In the genomic region with DNA sequence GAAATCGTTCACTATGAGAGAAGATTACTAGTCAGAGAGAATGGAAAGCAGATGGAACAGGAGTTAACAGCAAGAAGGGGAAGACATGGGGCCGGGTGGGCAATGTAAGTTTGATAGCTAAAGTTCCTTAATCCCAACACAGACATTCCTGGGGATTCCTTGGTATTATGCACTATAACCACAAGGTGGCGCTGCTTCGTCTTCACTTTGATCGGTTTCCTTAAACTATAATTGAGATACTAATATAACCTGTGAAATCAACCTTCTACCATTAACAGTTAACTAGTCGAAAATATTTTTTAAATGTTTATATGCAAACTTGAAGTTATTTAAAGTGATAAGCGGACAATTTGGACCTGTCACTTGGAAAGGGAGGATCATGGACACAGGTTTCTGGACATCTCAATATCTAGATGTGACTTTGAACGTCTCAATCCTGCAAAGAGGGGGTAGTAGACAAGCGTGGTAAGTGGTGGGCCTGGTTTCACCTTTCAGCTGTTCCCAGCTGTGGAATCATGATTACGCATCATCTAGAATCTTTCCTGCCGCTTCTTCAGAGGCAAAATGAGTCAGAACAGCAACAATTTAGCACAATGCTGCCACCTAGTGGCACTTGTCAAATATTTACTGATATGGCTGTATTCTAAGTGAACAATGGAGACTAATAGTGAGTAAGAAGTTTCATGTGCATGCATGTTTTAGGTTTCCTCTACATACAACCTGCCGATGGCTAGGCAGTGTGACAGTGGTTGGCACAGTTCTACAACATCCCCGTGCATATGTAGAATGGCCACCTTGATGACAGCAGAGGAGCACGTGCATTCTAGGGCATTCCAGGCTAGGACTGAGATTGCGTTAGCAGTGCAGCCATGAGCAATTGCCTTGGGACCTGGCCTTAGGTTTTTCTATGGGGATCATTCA, we compare ENCODE assay signal across 8 mouse cellular contexts. TPM values are rescaled to one million over a fixed set of nuclear protein-coding genes. Genes with fewer than 3 reads are reported as not detected.
A peak's percentile ranks its signal among the peaks of the same experiment; 100 is the strongest.
DNase-seq lines count a peak whose midpoint lies in the region; ATAC-seq and TF ChIP-seq lines count a peak whose summit lies in the region.

No protein-coding gene starts in this region.

- ATAC-seq in forebrain, embryonic 15.5 days (replicated peaks): peak; percentile 87
- peak; percentile 95 for ATAC-seq in neural tube, embryonic 15.5 days (ENCODE audit: low FRiP score)

- no peaks in the 10 kb centered on the region for H3K79me2 ChIP-seq in MEL (ENCODE audit: control insufficient read depth, insufficient read depth, low read length, poor library complexity)

- no peak overlapping the region for H3K4me3 ChIP-seq in MEL (ENCODE audit: control insufficient read depth in 1 of 2, insufficient read depth in 1 of 2, low read depth in 2 of 2, low read length in 2 of 2)
- peak overlapping the region; percentile 32 for H3K4me3 ChIP-seq in forebrain, embryonic 15.5 days
- H3K4me3 ChIP-seq in layer of hippocampus, adult 2 months: peak overlapping the region; percentile 64
- H3K4me3 ChIP-seq in lung, adult 2 months (replicated peaks; ENCODE audit: extremely low read depth, low read depth, low read length): peak overlapping the region; percentile 34
- H3K4me3 ChIP-seq in neural tube, embryonic 15.5 days (replicated peaks): peak overlapping the region; percentile 40

- H3K9ac ChIP-seq in MEL (ENCODE audit: control insufficient read depth, low read depth, low read length, poor library complexity, severe bottlenecking): no peak overlapping the region
- H3K9ac ChIP-seq in forebrain, embryonic 15.5 days (replicated peaks): peak overlapping the region; percentile 34; the same call in 1 of the 2 replicates
- peak overlapping the region; percentile 53; the same call in 1 of the 2 replicates for H3K9ac ChIP-seq in neural tube, embryonic 15.5 days (replicated peaks)

- no peaks in the 10 kb centered on the region for H3K36me3 ChIP-seq in MEL (ENCODE audit: control insufficient read depth in 1 of 2, insufficient read depth in 2 of 2, low read length in 2 of 2)
- no peaks in the 10 kb centered on the region for H3K36me3 ChIP-seq in forebrain, embryonic 15.5 days
- H3K36me3 ChIP-seq in neural tube, embryonic 15.5 days: no peaks in the 10 kb centered on the region

- H3K27ac ChIP-seq in MEL (ENCODE audit: control insufficient read depth, low read depth, low read length): no peak overlapping the region
- H3K27ac ChIP-seq in forebrain, embryonic 15.5 days (replicated peaks): no peak overlapping the region
- H3K27ac ChIP-seq in layer of hippocampus, adult 2 months: peak overlapping the region; percentile 74
- H3K27ac ChIP-seq in neural tube, embryonic 15.5 days (replicated peaks): no peak overlapping the region; the same call in 1 of the 2 replicates

- WGBS in forebrain, embryonic 15.5 days: 17% methylated on average over 15 of the region's 15 CpGs
- 14% methylated on average over 15 of the region's 15 CpGs for WGBS in lung, adult 2 months
- 18% methylated on average over 15 of the region's 15 CpGs for WGBS in neural tube, embryonic 15.5 days

- TF ChIP-seq EP300 in MEL (IDR thresholded peaks at IDR 0.05; ENCODE audit: low read depth in 1 of 2, low read length in 2 of 2): no peak

- no peak for TF ChIP-seq POLR2A in MEL (IDR thresholded peaks at IDR 0.05; ENCODE audit: control insufficient read depth in 1 of 2, insufficient read depth in 1 of 2, low read depth in 1 of 2, low read length in 2 of 2, poor library complexity in 1 of 2)
- no peak for TF ChIP-seq POLR2A in lung, adult 2 months (IDR thresholded peaks at IDR 0.05; ENCODE audit: borderline replicate concordance, extremely low read depth, low read depth, low read length)

- peak; percentile 83 for DNase-seq in MEL (ENCODE audit: low read depth, low spot score)
- DNase-seq in cerebellum, adult 11-12 months: peak; percentile 68
- peak; percentile 75 for DNase-seq in heart, postnatal 4 days
- peak; percentile 77 to 80 for DNase-seq in layer of hippocampus, adult 2 months (ENCODE audit: low spot score in 2 of 2)
- DNase-seq in lung, adult 2 months: peak; percentile 59
- peak; percentile 65 for DNase-seq in testis, postnatal 14 days (ENCODE audit: low spot score)

- H3K4me2 ChIP-seq in forebrain, embryonic 15.5 days (replicated peaks): peak overlapping the region; percentile 51
- peak overlapping the region; percentile 76 for H3K4me2 ChIP-seq in neural tube, embryonic 15.5 days

- TF ChIP-seq RAD21 in MEL (IDR thresholded peaks at IDR 0.05; ENCODE audit: low read depth, low read length): peak; percentile 55

- no peaks in the 10 kb centered on the region for H3K27me3 ChIP-seq in MEL (ENCODE audit: control insufficient read depth in 1 of 2, insufficient read depth in 2 of 2, low read length in 2 of 2)
- no peaks in the 10 kb centered on the region for H3K27me3 ChIP-seq in forebrain, embryonic 15.5 days
- no peaks in the 10 kb centered on the region for H3K27me3 ChIP-seq in neural tube, embryonic 15.5 days (replicated peaks)

- no peaks in the 10 kb centered on the region for H3K4me1 ChIP-seq in MEL (ENCODE audit: control insufficient read depth in 1 of 2, insufficient read depth in 2 of 2, low read length in 2 of 2)
- H3K4me1 ChIP-seq in forebrain, embryonic 15.5 days: peaks cover 2% of the 10 kb centered on the region; the same call in 1 of the 2 replicates
- no peaks in the 10 kb centered on the region for H3K4me1 ChIP-seq in lung, adult 2 months (ENCODE audit: control insufficient read depth, insufficient read depth, low read length)
- no peaks in the 10 kb centered on the region for H3K4me1 ChIP-seq in neural tube, embryonic 15.5 days

- H3K9me3 ChIP-seq in MEL (replicated peaks; ENCODE audit: insufficient read depth, low read length): no peaks in the 10 kb centered on the region
- no peaks in the 10 kb centered on the region for H3K9me3 ChIP-seq in forebrain, embryonic 15.5 days
- no peaks in the 10 kb centered on the region for H3K9me3 ChIP-seq in neural tube, embryonic 15.5 days (replicated peaks)

- peak; percentile 40 to 74 (median 53); a peak in 5 of 6 replicates for TF ChIP-seq CTCF in MEL (IDR thresholded peaks at IDR 0.05 in 2 of 3, conservative IDR thresholded peaks at IDR 0.05 in 1 of 3; ENCODE audit: control insufficient read depth in 1 of 3, insufficient read depth in 1 of 3, low read depth in 2 of 3, low read length in 3 of 3, poor library complexity in 1 of 3, severe bottlenecking in 1 of 3)
- TF ChIP-seq CTCF in layer of hippocampus, adult 2 months (conservative IDR thresholded peaks at IDR 0.05): peak; percentile 73
- peak; percentile 2; the same call in 1 of the 2 replicates for TF ChIP-seq CTCF in lung, adult 2 months (IDR thresholded peaks at IDR 0.05; ENCODE audit: insufficient read depth, low read length)

TF ChIP-seq in MEL, 35 proteins besides CTCF, POLR2A, EP300 and RAD21:
- TF ChIP-seq ZC3H11A (IDR thresholded peaks at IDR 0.05; ENCODE audit: low read depth, low read length): peak; percentile 32
- TF ChIP-seq SMC3 (IDR thresholded peaks at IDR 0.05; ENCODE audit: low read depth, low read length): peak; percentile 62
- TF ChIP-seq ELF1 (IDR thresholded peaks at IDR 0.05; ENCODE audit: low read depth, low read length): no peak

RNA-seq across cellular contexts. Expression of gene Cstl1, which starts 2.0 kb away (rescaled TPM):
- not detected in 2 replicates for total RNA-seq in MEL (2012; rRNA removed)
- polyA plus RNA-seq in MEL (2012; ENCODE audit: insufficient read depth in 1 of 2, insufficient read length in 2 of 2, low read depth in 1 of 2, low replicate concordance in 2 of 2, missing spikeins in 1 of 2): not detected
- polyA plus RNA-seq in forebrain, embryonic 15.5 days (2015; fragmentation: Nextera tagmentation; extraction: Ambion mirVana): not detected in 2 replicates
- total RNA-seq in heart, postnatal 4 days (2021): not detected
- total RNA-seq in layer of hippocampus, adult 2 months (2021): under 1 TPM; 0.69 to 0.83 TPM
- not detected in 2 replicates for polyA plus RNA-seq in lung, adult 2 months (2012; rRNA removed)
- polyA plus RNA-seq in neural tube, embryonic 15.5 days (2015; fragmentation: Nextera tagmentation; extraction: Ambion mirVana): not detected in 2 replicates

RNA-seq across cellular contexts. Expression of gene Cst11, which starts 19.1 kb away (rescaled TPM):
- total RNA-seq in MEL (2012; rRNA removed): not detected in 2 replicates
- polyA plus RNA-seq in MEL (2012; ENCODE audit: insufficient read depth in 1 of 2, insufficient read length in 2 of 2, low read depth in 1 of 2, low replicate concordance in 2 of 2, missing spikeins in 1 of 2): not detected
- not detected in 2 replicates for polyA plus RNA-seq in forebrain, embryonic 15.5 days (2015; fragmentation: Nextera tagmentation; extraction: Ambion mirVana)
- not detected for total RNA-seq in heart, postnatal 4 days (2021)
- total RNA-seq in layer of hippocampus, adult 2 months (2021): not detected
- not detected in 2 replicates for polyA plus RNA-seq in lung, adult 2 months (2012; rRNA removed)
- not detected in 2 replicates for polyA plus RNA-seq in neural tube, embryonic 15.5 days (2015; fragmentation: Nextera tagmentation; extraction: Ambion mirVana)

RNA-seq across cellular contexts. Expression of gene Napb, which starts 19.9 kb away (rescaled TPM):
- total RNA-seq in MEL (2012; rRNA removed): not detected in 2 replicates
- not detected for polyA plus RNA-seq in MEL (2012; ENCODE audit: insufficient read depth in 1 of 2, insufficient read length in 2 of 2, low read depth in 1 of 2, low replicate concordance in 2 of 2, missing spikeins in 1 of 2)
- 37.3 and 38.0 TPM in 2 replicates for polyA plus RNA-seq in forebrain, embryonic 15.5 days (2015; fragmentation: Nextera tagmentation; extraction: Ambion mirVana)
- 1 to 10 TPM; 2.5 to 2.6 TPM for total RNA-seq in heart, postnatal 4 days (2021)
- 100 to 1,000 TPM; 294 to 323 TPM for total RNA-seq in layer of hippocampus, adult 2 months (2021)
- polyA plus RNA-seq in lung, adult 2 months (2012; rRNA removed): 0.69 and 1.1 TPM in 2 replicates
- polyA plus RNA-seq in neural tube, embryonic 15.5 days (2015; fragmentation: Nextera tagmentation; extraction: Ambion mirVana): 84.1 and 84.6 TPM in 2 replicates

RNA-seq across cellular contexts. Expression of gene 8030411F24Rik, which starts 29.7 kb away (rescaled TPM):
- total RNA-seq in MEL (2012; rRNA removed): not detected in 2 replicates
- polyA plus RNA-seq in MEL (2012; ENCODE audit: insufficient read depth in 1 of 2, insufficient read length in 2 of 2, low read depth in 1 of 2, low replicate concordance in 2 of 2, missing spikeins in 1 of 2): not detected
- not detected in 2 replicates for polyA plus RNA-seq in forebrain, embryonic 15.5 days (2015; fragmentation: Nextera tagmentation; extraction: Ambion mirVana)
- total RNA-seq in heart, postnatal 4 days (2021): not detected
- not detected for total RNA-seq in layer of hippocampus, adult 2 months (2021)
- polyA plus RNA-seq in lung, adult 2 months (2012; rRNA removed): not detected in 2 replicates
- not detected in 2 replicates for polyA plus RNA-seq in neural tube, embryonic 15.5 days (2015; fragmentation: Nextera tagmentation; extraction: Ambion mirVana)

RNA-seq across cellular contexts. Expression of gene Cst12, which starts 37.0 kb away (rescaled TPM):
- not detected in 2 replicates for total RNA-seq in MEL (2012; rRNA removed)
- not detected for polyA plus RNA-seq in MEL (2012; ENCODE audit: insufficient read depth in 1 of 2, insufficient read length in 2 of 2, low read depth in 1 of 2, low replicate concordance in 2 of 2, missing spikeins in 1 of 2)
- polyA plus RNA-seq in forebrain, embryonic 15.5 days (2015; fragmentation: Nextera tagmentation; extraction: Ambion mirVana): not detected in 2 replicates
- total RNA-seq in heart, postnatal 4 days (2021): 1 to 10 TPM; 1.4 to 1.7 TPM
- 1 to 10 TPM; 3.3 to 4.4 TPM for total RNA-seq in layer of hippocampus, adult 2 months (2021)
- not detected in 2 replicates for polyA plus RNA-seq in lung, adult 2 months (2012; rRNA removed)
- not detected in 2 replicates for polyA plus RNA-seq in neural tube, embryonic 15.5 days (2015; fragmentation: Nextera tagmentation; extraction: Ambion mirVana)

Comparison
In these comparisons a context has a peak if more than half of its experiments do, and no peak if none do; other contexts are left out.
1. H3K4me3 ChIP-seq: peak in forebrain, embryonic 15.5 days (single experiment), layer of hippocampus, adult 2 months (single experiment), lung, adult 2 months (single experiment) and neural tube, embryonic 15.5 days (single experiment); none in MEL (0 of 2).
2. CTCF ChIP-seq: peak in every context shown above with its lines; median percentile 73 in layer of hippocampus, adult 2 months; 53 in MEL; 2 in lung, adult 2 months.
3. RNA of gene Napb, which starts 19.9 kb away (polyA plus RNA-seq): 84.1 to 84.6 TPM in neural tube, embryonic 15.5 days and 37.3 to 38.0 TPM in forebrain, embryonic 15.5 days; 0.69 to 1.1 TPM in lung, adult 2 months and not detected in MEL; every median in the first group is over 10 times any median in the second.
4. Peak in every context shown above with its lines, with median percentiles within 50 percentile points of each other: DNase-seq.